Mouse (Mus musculus) midbrain, embryonic 11.5 days (tissue): ENCODE results near the gene Tpt1. TPM values are rescaled to one million over a fixed set of nuclear protein-coding genes. Genes with fewer than 3 reads are reported as not detected.
A peak's percentile ranks its signal among the peaks of the same experiment; 100 is the strongest.
"Not testable (repeated sequence)": the region's sequence is repeated elsewhere in the genome, so short reads cannot be mapped to it uniquely, and the experiment has no call there.

Source experiments
- ATAC-seq: fragments of 200-750 bp; cut with Nextera tagmentation; 2 replicates; pipeline ENCODE4 v1.8.0; 2017; ENCODE audit warnings: moderate TSS enrichment, moderate library complexity; ENCODE audit not compliant: low FRiP score
- DNase-seq: peaks from one replicate; pipeline ENCODE4 v3.0.0; 2015; ENCODE audit warnings: low spot score; ENCODE audit errors: missing footprints
- H3K27ac ChIP-seq: fragments of 300-500 bp; sonication (generic); 2 replicates; pipeline ENCODE4 v1.5.1; 2014; ENCODE audit warnings: low read depth, low read length
- H3K27me3 ChIP-seq: fragments of 300-500 bp; sonication (generic); 2 replicates; pipeline ENCODE4 v1.6.1; 2014; ENCODE audit warnings: mild to moderate bottlenecking, low read length, moderate library complexity, mixed read lengths; ENCODE audit not compliant: control insufficient read depth, insufficient read depth
- H3K36me3 ChIP-seq: fragments of 300-500 bp; sonication (generic); 2 replicates; pipeline ENCODE4 v1.6.1; 2014; ENCODE audit warnings: mild to moderate bottlenecking, low read length, moderate library complexity, mixed read lengths; ENCODE audit not compliant: control insufficient read depth, insufficient read depth
- H3K4me1 ChIP-seq: fragments of 300-500 bp; sonication (generic); 2 replicates; pipeline ENCODE4 v1.6.1; 2014; ENCODE audit warnings: low read length; ENCODE audit not compliant: control insufficient read depth, insufficient read depth
- H3K4me2 ChIP-seq: fragments of 300-500 bp; sonication (generic); 2 replicates; pipeline ENCODE4 v1.6.1; 2014; ENCODE audit warnings: mild to moderate bottlenecking, moderate library complexity
- H3K4me3 ChIP-seq: fragments of 300-500 bp; sonication (generic); 2 replicates; pipeline ENCODE4 v1.5.1; 2014; ENCODE audit warnings: low read depth, low read length
- H3K9ac ChIP-seq: fragments of 300-500 bp; sonication (generic); 2 replicates; pipeline ENCODE4 v1.6.1; 2014; ENCODE audit warnings: low read length
- H3K9me3 ChIP-seq: fragments of 300-500 bp; sonication (generic); 2 replicates; pipeline ENCODE4 v1.6.1; 2016; ENCODE audit warnings: low read length; ENCODE audit not compliant: control insufficient read depth
- WGBS: fragments of 180-500 bp; shearing (Covaris S2); extraction: QIAGEN DNeasy Blood & Tissue Kit; methylation state at CpG from one replicate; pipeline ENCODE4 v1.1.7; 2014; 5-methylcytosine and 5-hydroxymethylcytosine counted together
- polyA plus RNA-seq: library from polyadenylated mRNA; unstranded; fragments of >200 nt; fragmentation: Nextera tagmentation; extraction: Ambion mirVana; gene quantifications from 2 replicates; pipeline ENCODE4 v1.2.1, GENCODE M21; 2014

Gene Tpt1
- polyA plus RNA-seq, 1 experiment from 2014 or later, result 1,099 TPM

DNA sequence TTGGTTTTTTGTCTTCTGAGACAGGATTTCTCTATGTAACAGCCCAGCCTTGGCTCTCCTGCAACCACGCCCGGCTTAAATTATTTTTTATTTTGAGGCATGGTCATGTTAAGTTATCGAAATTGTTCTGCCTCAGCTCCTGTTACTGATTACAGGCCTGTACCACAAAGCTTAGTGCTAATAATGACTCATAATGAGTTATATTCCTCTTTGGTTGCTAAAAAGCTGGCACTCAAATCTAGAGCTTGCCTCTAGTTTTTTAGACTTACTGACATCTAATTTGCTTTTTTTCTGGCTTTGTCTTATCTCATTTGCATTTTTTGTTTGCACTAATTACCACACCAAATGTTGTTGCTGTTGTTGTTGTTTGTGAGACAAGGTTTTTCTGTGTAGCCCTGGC is 8.3 kb upstream of the Tpt1 start:
- WGBS, result 100% methylated on average over 3 of the region's 3 CpGs
- Histone ChIP-seq H3K9me3 (no peaks in the 10 kb centered on the region), H3K36me3 (no peaks in the 10 kb centered on the region), H3K9ac (no peak overlapping the region), H3K27me3 (no peaks in the 10 kb centered on the region), H3K27ac (no peak overlapping the region), H3K4me1 (peaks cover 13% of the 10 kb centered on the region), H3K4me3 (no peak overlapping the region), H3K4me2 (no peak overlapping the region)
- no peak for ATAC-seq
- DNase-seq, result peak; percentile 23

GRCm38 (mm10) chr14:75837048-75837916 is 7.6 kb upstream of the Tpt1 start:
- DNase-seq (peak; percentile 79), ATAC-seq (no peak)
- Histone ChIP-seq H3K36me3 (no peaks in the 10 kb centered on the region), H3K27me3 (no peaks in the 10 kb centered on the region), H3K4me1 (peaks cover 13% of the 10 kb centered on the region), H3K9me3 (no peaks in the 10 kb centered on the region), H3K4me2 (no peak overlapping the region), H3K27ac (no peak overlapping the region), H3K4me3 (no peak overlapping the region), H3K9ac (no peak overlapping the region)
- WGBS, result 81% methylated on average over 10 of the region's 10 CpGs

GRCm38 (mm10) chr14:75841758-75842157 is 3.1 kb upstream of the Tpt1 start:
- not testable (repeated sequence) for H3K36me3 ChIP-seq, H3K4me2 ChIP-seq, H3K27me3 ChIP-seq, H3K27ac ChIP-seq, ATAC-seq, H3K4me1 ChIP-seq, H3K9me3 ChIP-seq, DNase-seq, H3K9ac ChIP-seq, H3K4me3 ChIP-seq
- 74% methylated on average over 1 of the region's 2 CpGs for WGBS

DNA sequence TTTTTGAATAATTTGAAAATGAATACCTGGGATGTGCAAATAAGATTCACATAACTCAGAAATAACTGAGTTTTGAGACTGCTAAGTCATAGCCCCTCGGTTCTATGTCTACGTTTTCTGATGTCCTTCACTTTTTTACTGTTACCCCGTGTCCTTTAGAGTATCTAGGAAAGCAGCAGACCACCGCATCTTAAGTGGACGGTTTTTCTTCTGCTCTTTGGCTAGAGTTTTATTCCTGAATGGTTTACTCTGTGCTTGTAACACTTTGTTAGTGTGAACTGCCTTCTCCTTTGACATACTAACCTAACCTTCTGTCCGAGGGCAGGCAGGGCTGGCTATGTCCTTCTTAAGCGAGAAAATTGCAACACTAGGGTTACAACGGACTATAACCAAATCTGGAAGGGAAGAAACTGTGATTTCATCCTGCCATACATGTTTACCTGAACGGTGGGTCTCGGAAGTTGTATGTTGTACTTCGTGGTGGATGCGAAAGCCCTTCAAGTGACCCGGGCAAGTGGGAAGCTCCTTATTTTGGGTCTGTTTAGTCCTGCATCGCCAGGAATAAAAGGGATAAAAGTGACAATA is 690 bp upstream of the Tpt1 start:
- 10% methylated on average over 14 of the region's 14 CpGs for WGBS
- peak; percentile 91 for DNase-seq
- H3K36me3 ChIP-seq, result peaks cover 22% of the 10 kb centered on the region
- ATAC-seq, result no peak
- peak overlapping the region; percentile 96 for H3K9ac ChIP-seq
- peak overlapping the region; percentile 61 for H3K4me2 ChIP-seq
- no peaks in the 10 kb centered on the region for H3K27me3 ChIP-seq
- H3K4me1 ChIP-seq, result peaks cover 12% of the 10 kb centered on the region
- H3K27ac ChIP-seq, result peak overlapping the region; percentile 91
- H3K9me3 ChIP-seq, result no peaks in the 10 kb centered on the region
- H3K4me3 ChIP-seq, result peak overlapping the region; percentile 69

- peak overlapping the region; percentile 43 for H3K4me2 ChIP-seq
- peak overlapping the region; percentile 69 for H3K4me3 ChIP-seq
- H3K36me3 ChIP-seq, result peaks cover 29% of the 10 kb centered on the region
- 0% methylated on average over 39 of the region's 40 CpGs for WGBS
- DNase-seq (peak; percentile 97), ATAC-seq (peak; percentile 67)
- H3K27ac ChIP-seq, result peak overlapping the region; percentile 94
- no peaks in the 10 kb centered on the region for H3K9me3 ChIP-seq
- H3K27me3 ChIP-seq, result no peaks in the 10 kb centered on the region
- H3K4me1 ChIP-seq, result peaks cover 18% of the 10 kb centered on the region
- peak overlapping the region; percentile 96 for H3K9ac ChIP-seq
Observed at GRCm38 (mm10) chr14:75845698-75846115, 814 bp downstream of the Tpt1 start.

DNA sequence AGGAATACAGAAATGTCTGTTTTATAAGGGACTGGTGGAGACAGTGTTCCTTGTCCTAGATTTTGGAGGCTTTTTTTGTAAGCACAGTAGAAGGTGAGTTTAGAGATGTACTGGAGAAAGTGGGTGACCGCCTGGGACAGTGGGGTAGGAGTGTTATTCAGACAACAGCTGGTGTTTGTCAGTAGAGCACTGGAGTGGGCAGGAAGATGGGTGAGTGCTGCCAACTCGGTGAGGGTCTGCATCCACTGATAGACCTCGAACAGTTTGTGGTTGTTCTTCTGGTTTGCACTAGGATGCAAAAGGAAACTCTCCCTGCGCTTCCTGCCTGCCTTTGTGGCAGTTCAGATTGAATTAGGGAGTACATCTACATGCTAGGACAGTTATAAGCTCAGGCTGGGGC is 2.8 kb downstream of the Tpt1 start:
- DNase-seq (no peak), ATAC-seq (no peak)
- no peak overlapping the region for H3K4me2 ChIP-seq
- 89% methylated on average over 4 of the region's 4 CpGs for WGBS
- H3K27me3 ChIP-seq, result no peaks in the 10 kb centered on the region
- no peaks in the 10 kb centered on the region for H3K9me3 ChIP-seq
- no peak overlapping the region for H3K9ac ChIP-seq
- peaks cover 34% of the 10 kb centered on the region for H3K36me3 ChIP-seq
- H3K27ac ChIP-seq, result no peak overlapping the region
- H3K4me1 ChIP-seq, result peaks cover 20% of the 10 kb centered on the region
- H3K4me3 ChIP-seq, result no peak overlapping the region

DNA sequence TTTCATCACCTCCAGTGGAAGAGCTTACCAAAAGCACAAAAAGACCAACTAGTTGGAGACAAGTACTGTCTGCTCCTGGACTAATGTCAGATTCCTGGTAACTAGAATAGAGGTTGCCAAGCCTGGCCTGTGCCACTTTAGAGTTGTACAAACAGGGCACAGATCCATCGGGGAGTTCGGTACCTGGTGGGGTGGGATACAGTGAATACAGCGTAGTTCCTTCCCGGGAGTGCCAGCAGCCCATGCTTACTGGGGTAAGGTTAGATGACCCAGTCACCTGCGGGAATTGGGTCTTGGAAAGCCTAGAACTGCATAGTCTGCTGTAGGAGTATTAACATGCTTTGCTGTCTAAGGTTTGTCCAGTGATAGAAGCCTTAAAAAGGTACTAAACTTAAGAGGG is 3.6 kb downstream of the Tpt1 start:
- Histone ChIP-seq H3K9ac (no peak overlapping the region), H3K4me1 (peaks cover 20% of the 10 kb centered on the region), H3K36me3 (peaks cover 34% of the 10 kb centered on the region), H3K27ac (no peak overlapping the region), H3K27me3 (no peaks in the 10 kb centered on the region), H3K4me2 (no peak overlapping the region), H3K4me3 (no peak overlapping the region), H3K9me3 (no peaks in the 10 kb centered on the region)
- DNase-seq, result no peak
- WGBS, result 96% methylated on average over 5 of the region's 5 CpGs
- ATAC-seq, result no peak

DNA sequence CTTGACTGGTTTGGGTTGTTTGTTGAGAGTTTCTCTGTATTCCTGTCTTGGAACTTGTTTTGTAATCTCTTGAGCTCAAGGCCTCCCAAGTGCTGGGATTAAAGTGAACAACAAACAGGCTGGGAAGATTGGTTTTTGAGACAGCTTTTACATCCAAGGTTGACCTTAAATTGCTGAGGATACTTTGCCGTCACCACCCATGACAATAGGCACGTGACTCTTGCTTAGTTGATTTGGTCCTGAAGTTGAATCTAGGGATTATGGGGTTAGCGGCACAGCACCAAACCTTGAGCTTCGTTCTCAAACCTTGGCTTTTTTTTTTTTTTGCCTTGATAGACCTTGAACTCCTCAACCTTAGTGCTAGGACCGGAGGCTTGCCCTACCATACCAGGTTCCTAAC is 4.3 kb downstream of the Tpt1 start:
- H3K9me3 ChIP-seq, result no peaks in the 10 kb centered on the region
- H3K27me3 ChIP-seq, result no peaks in the 10 kb centered on the region
- H3K4me2 ChIP-seq, result no peak overlapping the region
- H3K27ac ChIP-seq, result no peak overlapping the region
- DNase-seq (peak; percentile 86), ATAC-seq (no peak)
- H3K36me3 ChIP-seq, result peaks cover 34% of the 10 kb centered on the region
- 71% methylated on average over 5 of the region's 5 CpGs for WGBS
- H3K9ac ChIP-seq, result no peak overlapping the region
- peaks cover 18% of the 10 kb centered on the region for H3K4me1 ChIP-seq
- no peak overlapping the region for H3K4me3 ChIP-seq

DNA sequence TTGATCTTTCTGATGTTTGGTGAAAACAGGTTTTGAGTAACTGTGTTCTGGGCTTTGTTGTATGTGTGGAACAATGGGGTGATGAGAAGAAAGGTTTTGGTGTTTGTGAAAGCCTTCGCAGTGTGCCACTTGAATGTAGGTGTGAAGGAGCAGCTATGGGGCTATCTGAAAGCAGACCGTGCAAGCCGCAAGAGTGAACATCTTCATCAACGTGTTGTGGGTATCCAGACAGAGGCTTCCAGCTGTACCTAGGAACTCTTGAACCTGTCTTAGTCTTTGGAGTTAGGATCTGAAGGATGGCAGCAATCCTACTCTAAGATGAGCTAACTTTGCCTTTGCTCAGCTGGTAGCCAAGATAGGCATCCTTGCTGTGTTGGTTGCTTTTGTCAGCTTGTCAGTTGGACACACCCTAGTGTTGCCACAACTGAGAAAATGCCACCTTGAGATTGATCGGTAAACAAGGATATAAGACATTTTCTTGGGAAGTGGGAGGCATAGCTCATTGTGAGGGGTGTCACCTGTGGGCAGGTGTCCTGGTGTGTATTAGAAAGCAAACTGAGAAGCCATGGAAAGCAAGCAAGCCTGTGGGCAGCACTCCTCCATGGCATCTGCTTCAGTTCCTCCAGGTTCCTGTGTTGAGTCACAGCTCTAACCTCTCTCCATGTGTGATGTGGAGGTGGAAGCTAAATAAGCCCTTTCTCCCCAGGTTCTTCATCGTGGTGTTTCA is 5.1 kb downstream of the Tpt1 start:
- H3K9me3 ChIP-seq, result no peaks in the 10 kb centered on the region
- no peak overlapping the region for H3K27ac ChIP-seq
- no peak overlapping the region for H3K9ac ChIP-seq
- WGBS, result 85% methylated on average over 6 of the region's 6 CpGs
- no peak overlapping the region for H3K4me3 ChIP-seq
- no peaks in the 10 kb centered on the region for H3K27me3 ChIP-seq
- H3K4me1 ChIP-seq, result peaks cover 18% of the 10 kb centered on the region
- DNase-seq, result peak; percentile 87
- ATAC-seq, result no peak
- peaks cover 34% of the 10 kb centered on the region for H3K36me3 ChIP-seq
- H3K4me2 ChIP-seq, result no peak overlapping the region
